Mouse (Mus musculus) common myeloid progenitor, adult 5-6 weeks (primary cell): ENCODE data around the gene V1ra8. TPM values are rescaled to one million over a fixed set of nuclear protein-coding genes. Genes with fewer than 3 reads are reported as not detected.
"Not testable (repeated sequence)": the region's sequence is repeated elsewhere in the genome, so short reads cannot be mapped to it uniquely, and the experiment has no call there.

Experiments
- ATAC-seq: replicated peaks from 2 replicates; pipeline ENCODE4 v1.8.0; 2016; ENCODE audit warnings: low read depth, mild to moderate bottlenecking, moderate TSS enrichment, inconsistent platforms; ENCODE audit not compliant: poor library complexity, severe bottlenecking
- total RNA-seq: library from RNA; stranded (forward); fragments of 200-1000, 187-1606 nt; gene quantifications from 2 replicates; pipeline ENCODE4 v1.2.3, GENCODE M21; 2017

Gene V1ra8
- total RNA-seq, result not detected in 2 replicates

DNA sequence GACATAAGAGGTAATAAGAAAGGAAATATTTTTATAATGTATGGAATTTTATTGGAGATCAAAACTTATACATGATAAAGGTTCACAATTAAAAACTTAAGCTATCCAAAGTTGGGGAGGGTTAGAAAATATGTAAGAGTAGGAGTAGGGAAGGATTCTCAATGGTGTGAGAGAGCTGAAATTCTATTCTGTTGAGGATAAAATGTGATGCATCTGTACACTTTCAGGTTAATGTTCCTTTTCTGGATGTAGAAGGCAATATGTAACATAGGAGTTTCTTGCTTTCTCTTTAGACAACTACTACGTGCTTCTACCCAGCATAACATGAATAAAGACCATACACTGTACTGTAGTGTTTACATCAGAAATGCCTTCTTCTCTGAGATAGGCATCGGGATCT is at the start of gene V1ra8:
Gene V1ra8, plus strand, starts transcription at position 301 of the 400 bp plus-strand sequence.
- not testable (repeated sequence) for ATAC-seq

GRCm38 (mm10) chr6:90160139-90160538 is 42.5 kb upstream of the V1ra8 start:
- ATAC-seq, result no peak

DNA sequence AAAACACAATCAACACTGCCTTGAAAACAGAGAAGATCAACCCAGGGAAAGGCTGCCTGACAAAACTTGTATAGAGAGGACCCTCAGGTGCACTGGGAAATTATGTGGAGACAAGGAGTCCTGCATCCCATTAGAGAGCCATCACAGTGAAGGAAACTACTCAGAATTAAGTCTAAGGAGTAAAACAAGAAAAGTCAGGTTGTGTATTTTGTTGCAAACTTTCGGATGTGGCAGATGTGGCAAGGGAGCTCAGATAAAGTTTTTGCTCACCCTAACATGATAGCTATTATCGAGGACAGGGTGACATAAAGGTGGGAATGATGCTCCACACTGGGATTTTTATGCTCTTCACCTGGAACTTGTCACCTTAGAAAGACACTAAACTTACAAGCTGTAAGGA is 28.1 kb upstream of the V1ra8 start, which contains the start of gene Vmn1r52:
Gene Vmn1r52, plus strand, starts transcription at position 301 of the 400 bp plus-strand sequence.
- ATAC-seq, result no peak

DNA sequence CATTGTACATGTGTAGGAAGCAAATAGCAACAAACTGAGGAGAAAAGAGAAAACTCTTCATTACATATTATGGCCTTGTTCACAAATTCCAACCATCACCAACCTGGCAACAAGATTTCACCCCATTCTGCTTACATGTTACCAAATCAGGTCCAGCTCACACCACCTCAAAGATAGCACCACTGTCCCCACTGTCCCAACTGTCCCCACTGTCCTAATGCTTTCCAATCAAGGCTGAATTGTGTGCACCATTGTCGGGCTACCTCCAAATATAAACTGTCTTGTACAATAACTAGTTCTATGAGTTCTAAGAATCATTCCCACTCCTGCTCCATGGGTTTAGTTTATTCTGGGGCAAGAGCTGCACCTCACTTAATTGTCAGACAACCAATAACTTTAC is 21.7 kb downstream of the V1ra8 start, which contains the start of gene Vmn1r53:
Gene Vmn1r53, minus strand, starts transcription at position 101 of the 400 bp plus-strand sequence.
- ATAC-seq, result no peak

GRCm38 (mm10) chr6:90232114-90232513 is 29.5 kb downstream of the V1ra8 start:
- not testable (repeated sequence) for ATAC-seq

DNA sequence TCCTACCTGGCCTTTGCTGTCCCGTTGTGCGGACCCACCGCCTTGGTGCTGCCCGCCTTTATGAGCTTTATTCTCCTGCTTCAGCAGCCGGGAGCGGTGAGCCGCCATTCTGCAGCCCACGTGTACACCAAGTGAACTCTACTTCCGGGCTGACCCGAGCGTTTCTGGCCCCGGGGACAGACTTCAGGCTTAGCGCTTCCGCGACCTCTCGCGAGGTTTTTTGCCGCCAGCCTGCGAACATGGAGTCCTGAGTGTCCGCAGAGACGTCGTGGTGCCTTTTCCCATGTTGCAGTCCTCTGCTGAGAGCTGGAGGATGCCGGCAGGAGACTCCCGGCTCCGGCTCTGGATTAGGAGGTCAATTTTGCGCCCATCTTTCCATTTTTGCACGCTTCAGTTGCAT is 30.1 kb downstream of the V1ra8 start:
- ATAC-seq, result no peak

DNA sequence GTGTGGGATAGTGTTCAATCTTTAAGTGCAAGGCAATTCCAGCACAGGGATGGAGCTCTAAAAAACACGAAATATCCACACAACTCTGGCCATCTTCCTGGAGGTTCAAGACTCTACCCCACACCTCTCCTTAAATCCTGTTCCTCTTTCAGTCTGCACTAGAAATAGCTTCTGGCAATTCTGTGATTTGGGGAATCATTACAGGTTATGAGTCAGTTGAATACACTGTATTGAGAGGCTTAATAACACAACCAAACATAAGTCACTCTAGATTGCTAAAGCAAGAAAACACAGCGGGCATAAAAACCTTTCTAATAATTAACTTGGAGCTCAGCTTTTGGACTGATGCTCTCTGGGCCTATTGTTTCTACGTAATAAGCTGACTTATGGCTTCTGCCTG is 41.4 kb downstream of the V1ra8 start:
- no peak for ATAC-seq

GRCm38 (mm10) chr6:90246000-90246399 is 43.4 kb downstream of the V1ra8 start, which contains the start of gene Vmn1r54:
Vmn1r54 (plus strand) TSS chr6:90246300.
- ATAC-seq, result no peak

Other genes starting within 250 kb of the V1ra8 start
- gene Vmn1r46, start 233.5 kb upstream of the V1ra8 start, total RNA-seq, result not detected in 2 replicates
- gene Vmn1r47, start 186.6 kb upstream of the V1ra8 start, total RNA-seq, result not detected in 2 replicates
- gene Vmn1r48, start 166.0 kb upstream of the V1ra8 start, total RNA-seq, result not detected in 2 replicates
- not detected in 2 replicates for gene Vmn1r49, start 124.3 kb upstream of the V1ra8 start, total RNA-seq
- not detected in 2 replicates for gene Vmn1r50, start 101.4 kb upstream of the V1ra8 start, total RNA-seq
- not detected in 2 replicates for gene Vmn1r51, start 80.2 kb upstream of the V1ra8 start, total RNA-seq
- not detected in 2 replicates for gene Vmn1r52, start 28.0 kb upstream of the V1ra8 start, total RNA-seq
- not detected in 2 replicates for gene Vmn1r53, start 21.6 kb downstream of the V1ra8 start, total RNA-seq
- not detected in 2 replicates for gene Vmn1r54, start 43.5 kb downstream of the V1ra8 start, total RNA-seq
- not detected in 2 replicates for gene BC048671, start 98.4 kb downstream of the V1ra8 start, total RNA-seq
- gene Chst13, start 122.4 kb downstream of the V1ra8 start, total RNA-seq, result 0.29 TPM in 1 of 2 replicates, not detected in the other
- not detected in 2 replicates for gene Uroc1, start 130.5 kb downstream of the V1ra8 start, total RNA-seq
- 11.6 and 15.8 TPM in 2 replicates for gene Zxdc, start 166.7 kb downstream of the V1ra8 start, total RNA-seq
- not detected in 2 replicates for gene Cfap100, start 226.0 kb downstream of the V1ra8 start, total RNA-seq